Mouse (Mus musculus) induced T-regulatory cell, adult 2 months (primary cell): ENCODE data around the gene Celf5.

ENCODE experiments used
- DNase-seq: peaks from one replicate; pipeline ENCODE4 v3.0.0-alpha.2; 2012; ENCODE audit warnings: low read depth

The Celf5 gene

DNA sequence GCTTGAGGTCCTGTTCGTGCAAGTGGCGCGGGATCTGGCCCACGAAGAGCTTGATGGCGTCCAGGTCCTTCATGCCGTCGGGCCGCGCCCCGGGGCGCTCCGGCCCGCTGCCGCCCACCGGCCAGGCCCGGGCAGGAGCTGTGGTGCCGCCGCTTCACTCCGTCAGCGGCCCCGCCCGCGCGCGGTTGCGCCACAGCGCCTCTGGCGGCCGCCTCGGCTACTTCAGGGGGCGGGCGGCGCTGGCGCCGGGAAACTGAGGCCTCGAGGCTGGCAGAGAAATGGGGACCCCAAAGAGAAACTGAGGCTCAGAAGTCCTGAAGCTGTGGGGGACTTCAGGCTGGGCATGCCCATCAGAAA lies at the start of gene Celf5:
Gene Celf5, minus strand, starts transcription at position 177 of the 357 bp plus-strand sequence.
- peak; percentile 76 for DNase-seq

DNA sequence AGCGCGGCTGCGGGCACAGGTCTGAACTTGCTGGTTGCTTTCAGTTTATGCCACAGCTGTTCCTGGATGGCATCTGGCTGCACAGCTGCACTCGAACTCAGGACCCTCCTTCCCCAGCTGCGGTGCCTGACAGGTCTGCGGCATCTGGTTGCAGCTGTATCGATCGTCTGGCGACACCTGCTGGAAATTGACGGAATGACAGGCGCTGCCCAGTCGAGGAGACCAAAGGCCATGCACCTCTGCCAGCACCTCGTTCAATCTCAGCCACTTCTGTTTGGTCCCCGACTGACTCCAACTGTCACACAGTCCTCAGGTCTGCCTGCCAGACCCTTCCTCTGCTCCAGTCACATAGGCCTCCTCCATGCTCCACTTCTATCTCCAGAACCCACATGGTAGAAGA lies 44.3 kb upstream of the Celf5 start:
- DNase-seq, result peak; percentile 91

DNA sequence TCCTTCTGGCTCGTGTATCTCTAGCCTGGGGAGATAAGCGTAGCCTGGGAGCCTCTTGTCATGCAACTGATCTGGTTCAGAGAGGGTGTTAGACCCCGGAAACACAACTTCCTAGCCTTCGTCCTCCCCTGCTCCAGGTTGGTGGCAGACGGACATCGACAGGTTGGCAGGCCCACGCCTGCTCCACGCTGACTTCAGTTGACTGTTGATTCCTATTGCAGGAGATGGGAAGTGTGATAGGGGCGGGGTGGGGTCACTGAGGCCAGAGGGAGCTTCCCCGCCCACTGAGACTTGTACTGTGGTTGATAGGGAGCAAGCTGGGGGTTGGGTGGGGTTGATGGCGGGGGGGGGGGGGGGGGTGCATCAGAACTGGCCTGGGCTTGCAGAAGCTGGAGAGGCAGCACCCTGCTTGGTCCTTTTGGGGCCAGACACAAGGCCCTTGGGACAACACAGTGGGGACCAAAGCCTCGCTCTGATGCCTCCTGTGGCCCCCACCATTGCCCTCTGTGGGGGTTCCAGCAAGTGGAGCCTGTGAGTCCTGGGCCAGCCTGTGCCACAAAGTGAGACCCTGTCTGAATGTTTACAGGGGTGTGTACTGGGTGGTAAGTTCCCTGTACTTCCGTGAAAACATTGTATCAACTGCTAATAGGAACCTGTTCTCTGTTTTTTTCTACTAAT lies 42.6 kb upstream of the Celf5 start:
- DNase-seq, result peak; percentile 63

DNA sequence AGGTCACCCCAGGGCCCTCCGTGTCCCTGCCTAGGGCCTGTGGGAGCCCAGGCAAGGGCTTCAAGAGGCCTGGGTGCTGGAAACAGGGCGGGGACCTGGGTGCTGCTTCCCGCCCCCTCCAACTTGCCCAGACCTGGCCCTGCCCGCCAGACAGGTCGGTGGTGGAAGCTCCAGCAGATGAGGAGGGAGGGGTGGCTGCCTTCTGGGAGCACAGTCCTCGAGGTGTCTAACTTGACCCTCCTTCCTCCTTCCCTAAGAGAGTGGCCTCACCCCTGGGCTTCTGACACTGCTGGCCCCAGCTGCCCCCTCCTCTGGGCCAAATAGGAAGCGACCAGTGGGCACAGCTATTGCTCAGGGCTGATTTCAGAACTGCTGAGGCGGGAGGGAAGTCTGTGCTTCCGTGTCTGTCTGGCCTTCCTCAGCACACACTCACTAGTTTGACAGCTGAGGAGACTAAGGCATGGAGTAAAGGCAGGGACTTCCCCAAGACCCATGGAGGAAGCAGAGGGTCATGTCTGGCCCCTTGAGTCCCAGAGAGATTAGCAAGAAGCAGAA lies 41.6 kb upstream of the Celf5 start, which contains the start of gene Gna15:
Gene Gna15, minus strand, starts transcription at position 175 of the 555 bp plus-strand sequence.
- DNase-seq, result peak; percentile 73

DNA sequence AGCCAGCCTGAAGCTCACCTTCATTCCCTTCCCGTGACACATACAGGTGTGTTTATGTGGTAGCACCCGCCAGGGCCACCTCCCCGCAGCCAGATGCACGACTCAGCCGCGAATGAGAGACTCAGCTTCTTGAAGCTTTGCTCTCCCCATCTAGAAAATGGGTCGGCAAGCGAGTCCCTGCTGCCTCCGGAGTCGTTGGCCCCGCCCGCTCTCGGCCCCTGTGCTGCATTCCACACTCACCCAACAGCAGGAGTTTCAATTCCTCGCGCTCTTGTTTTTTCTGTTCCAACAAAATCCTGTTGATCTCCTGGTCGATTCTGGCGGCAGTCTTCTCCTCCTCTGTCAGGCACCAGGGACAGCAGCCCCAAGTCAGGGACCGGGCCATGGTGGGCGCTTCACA lies 41.1 kb upstream of the Celf5 start:
- DNase-seq, result peak; percentile 67

DNA sequence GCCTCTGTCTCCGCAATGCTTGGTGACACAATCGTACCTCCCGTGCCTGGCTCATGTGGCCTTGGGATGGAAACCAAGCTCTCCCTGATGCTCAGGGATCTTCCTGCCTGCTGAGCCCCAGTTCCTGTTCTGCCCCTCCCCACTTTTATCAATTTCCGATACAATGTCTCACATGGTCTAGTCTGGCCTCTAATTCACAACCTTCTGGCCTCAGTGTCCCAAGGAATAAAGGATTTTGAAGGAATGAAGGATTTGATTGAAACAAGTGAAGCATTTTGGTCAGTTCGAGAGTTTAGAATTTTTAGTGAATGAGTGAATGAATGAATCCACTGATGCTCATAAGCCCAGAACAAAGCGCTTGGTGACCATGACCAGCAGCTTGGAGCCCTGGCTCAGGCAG lies 40.6 kb upstream of the Celf5 start:
- peak; percentile 26 for DNase-seq

DNA sequence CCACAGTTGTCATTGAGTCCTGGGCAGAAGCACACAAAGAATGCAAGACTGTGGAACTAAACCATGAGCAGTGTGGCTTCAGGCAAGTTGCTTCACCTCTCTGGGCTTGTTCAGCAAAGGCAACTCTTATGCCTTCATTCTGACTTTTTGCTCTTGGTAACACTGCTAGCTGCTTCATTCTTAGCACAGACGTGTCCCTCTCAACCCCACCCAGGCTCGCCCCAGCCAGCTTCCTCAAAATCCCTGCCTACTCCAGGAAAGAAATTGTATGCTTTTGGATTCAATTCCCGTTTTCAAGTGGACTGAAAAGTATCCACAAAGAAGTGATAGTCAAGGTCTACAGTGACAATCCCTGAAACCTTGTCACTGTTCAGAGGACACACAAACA lies 37.5 kb upstream of the Celf5 start:
- no peak for DNase-seq

DNA sequence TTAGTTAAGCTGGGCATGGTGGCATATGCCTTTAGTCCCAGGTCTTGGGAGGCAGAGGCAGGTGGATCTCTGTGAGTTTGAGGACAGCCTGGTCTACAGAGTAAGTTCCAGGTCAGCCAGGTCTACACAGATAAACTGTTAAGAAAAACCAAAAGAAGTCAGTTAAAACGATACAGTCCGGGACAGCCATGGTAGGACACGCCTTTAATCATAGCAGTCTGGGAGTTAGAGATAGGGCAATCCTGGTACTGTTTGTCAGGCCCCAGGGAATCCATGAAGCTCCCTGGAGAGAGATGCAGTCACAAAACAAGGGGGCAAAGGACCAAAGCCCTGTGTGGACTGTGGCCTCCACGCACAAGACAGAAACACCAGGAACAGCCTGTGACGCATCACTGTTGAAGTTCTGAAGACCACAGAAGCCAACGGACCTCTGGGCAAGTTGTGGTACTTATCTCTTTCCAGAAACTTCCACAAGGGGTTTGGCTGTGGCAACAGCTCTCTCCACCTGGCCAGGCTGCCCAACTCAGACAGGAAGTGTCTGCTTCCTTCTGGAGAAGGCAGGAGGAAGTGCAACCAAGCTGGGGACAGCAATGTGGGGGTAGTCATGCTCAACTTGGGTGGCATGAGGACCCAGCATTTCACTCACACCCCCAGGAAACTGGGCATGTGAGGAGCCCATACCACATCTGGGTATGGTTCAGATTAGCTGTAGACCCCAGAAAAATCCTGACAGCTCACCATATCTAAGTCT lies 36.9 kb upstream of the Celf5 start:
- DNase-seq, result peak; percentile 35

DNA sequence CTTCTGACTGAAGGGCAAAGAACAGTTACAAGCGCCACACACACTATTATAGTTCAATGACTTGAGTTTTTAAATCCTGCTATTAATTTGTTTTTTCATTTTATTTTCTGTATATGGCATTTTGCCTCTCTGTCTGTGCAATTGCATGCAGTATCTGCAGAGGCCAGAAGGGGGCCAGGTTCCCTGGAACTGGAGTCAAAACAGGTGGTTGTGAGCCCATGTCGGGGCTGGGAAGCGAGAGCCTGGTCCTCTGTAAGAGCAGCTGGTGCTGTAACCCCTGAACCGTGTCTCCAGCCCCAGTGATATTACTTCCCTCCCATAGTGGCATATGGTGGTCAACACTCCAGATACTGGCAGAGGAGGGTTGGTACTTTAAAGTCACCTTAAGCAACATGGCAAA lies 36.0 kb upstream of the Celf5 start:
- DNase-seq, result peak; percentile 87

DNA sequence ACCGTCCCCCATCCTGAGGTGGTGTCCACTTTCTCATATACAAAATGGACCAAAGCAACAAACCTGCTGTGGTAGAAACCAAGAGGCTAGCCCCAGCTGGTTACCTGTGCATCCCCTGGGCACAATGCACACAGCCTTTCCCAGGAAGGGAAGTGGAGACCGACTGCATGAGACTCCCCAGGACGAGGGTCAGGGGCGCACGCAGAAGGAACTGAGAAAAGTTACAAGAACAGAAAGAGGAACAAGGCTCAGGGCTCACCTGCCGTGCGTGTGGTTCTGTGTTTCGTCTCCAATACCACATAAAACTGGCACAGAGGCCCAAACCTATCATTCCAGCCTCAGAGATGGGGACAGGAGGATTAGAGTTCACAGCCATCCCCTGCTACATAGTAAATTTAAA lies 34.7 kb upstream of the Celf5 start:
- no peak for DNase-seq

DNA sequence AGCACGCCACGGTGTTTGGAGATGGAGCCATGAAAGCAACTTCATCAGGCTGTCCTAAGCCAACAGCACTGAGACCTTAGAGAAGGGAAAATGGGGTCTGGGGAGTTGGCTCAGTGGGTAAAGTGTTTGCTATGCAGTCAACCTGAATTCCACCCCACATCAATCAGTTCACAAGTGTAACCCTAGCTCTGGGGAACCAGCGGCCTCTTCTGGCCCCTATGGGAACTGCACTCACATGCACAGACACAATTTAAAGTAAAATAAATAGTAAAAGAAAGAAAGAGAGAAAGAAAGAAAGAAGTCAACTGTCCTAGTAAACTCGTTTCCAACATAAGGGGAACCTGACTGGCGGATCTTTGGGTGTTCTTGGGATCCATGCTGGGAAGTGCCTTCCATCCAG lies 31.3 kb upstream of the Celf5 start:
- peak; percentile 56 for DNase-seq

DNA sequence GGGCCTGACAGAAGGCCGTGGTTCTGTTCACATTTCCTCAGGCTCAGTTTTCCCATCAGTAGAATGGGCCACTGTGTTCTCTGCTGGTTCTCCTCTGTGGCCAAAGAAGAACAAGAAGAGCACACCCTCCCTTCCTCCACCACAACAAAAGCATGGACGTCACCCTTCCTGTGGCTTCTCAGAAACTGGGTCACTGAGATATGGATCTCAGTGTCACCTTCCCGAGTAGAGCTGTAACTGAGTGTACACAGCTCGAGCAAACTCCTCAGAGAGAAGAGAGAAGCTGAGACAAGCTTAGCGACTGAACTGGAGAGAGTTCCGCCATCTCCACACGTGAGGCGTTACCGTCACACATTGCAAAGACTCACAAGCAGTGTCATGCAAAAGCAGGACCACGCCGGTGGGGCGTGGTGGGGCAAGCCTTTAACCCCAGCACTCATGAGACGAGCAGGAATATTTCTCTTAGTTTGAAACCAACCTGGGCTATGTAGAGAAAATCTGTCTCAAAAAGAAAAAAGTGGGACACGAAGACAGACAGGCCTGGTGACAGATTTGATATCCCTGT lies 27.8 kb upstream of the Celf5 start:
- DNase-seq, result peak; percentile 93

DNA sequence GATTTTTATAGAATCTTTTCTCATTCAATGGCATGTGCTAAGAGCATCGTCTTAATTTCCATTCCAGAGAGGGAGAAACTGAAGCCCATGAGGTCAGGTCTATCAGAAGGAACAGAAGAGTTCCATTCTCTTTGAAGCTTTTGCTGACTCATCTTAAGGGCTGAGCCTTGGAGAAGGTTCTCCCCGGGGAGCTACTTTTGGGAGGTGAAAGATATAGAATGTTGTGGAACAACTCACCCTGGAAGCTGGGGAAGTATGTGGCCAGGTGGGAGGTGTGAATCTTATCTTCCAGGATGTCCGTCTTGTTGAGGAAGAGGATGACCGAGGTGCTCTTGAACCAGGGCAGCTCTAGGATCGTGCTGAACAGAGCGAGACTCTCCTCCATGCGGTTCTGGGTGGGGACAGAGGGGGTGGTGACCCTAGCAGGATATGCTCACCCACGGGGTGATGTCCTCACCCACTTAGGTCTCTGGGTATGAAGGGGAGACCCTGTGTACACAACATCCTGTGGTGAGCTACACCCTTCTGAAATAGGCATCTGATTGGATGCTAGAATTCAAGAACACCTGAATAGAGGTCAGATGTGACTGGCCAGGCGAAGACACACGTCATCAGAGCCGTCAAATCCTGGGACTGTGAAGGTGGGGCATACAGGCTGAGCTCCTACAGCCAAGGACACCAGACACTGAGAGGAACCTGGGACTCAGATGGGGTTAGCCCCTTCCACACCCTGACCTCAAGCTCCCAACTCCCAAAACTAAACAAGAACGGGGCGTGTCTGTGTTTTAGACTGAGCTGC lies 25.4 kb upstream of the Celf5 start:
- peak; percentile 94 for DNase-seq

DNA sequence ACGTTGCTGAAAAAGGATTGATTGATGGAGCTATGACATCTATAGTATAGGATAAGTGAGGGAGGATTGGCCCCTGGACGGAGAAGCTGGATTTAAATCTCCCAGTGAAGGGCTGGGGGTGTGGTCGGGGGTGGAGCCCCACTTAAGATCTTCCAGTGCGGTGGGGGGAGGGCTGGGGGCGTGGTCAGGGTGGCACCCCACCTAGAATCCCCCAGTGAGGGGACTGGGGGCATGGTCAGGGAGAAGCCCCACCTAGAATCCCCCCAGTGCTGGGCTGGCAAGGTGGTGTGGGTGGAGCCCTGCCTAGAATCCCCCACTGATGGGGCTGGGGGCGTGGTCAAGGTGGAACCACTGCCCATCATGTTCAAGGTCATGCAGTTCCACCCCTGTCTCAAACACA lies 24.6 kb upstream of the Celf5 start:
- peak; percentile 70 for DNase-seq

DNA sequence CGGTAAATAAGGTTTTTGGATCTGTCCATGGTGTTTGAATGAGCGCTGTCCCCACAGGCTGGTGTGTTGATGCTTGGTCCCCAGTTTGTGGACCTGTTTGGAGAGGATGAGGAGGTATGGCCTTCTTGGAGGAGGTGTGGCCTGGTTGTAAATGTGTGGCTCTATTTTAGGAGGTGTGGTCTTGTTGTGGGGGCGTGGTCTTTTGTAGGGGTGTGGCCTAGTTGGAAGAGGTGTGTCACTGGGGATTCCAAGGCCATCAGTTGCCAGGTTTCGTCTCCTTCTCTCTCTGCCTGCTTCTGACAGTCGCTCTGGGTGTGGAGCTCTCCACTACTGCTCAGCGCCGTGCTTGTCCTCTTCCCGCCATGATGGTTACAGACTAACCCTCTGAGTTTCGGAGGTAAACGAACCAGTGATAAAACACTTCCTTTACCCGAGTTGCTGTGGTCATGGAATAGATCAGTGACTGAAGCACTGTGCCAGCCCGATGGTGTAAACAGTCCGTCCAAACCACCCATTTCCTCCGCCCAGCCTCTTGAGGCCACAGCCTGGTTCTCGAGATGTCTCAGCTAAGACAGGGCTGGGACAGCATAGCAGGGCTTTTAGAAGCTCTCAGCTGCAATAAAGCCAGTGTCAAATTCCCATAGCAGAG lies 22.6 kb upstream of the Celf5 start:
- peak; percentile 87 for DNase-seq

DNA sequence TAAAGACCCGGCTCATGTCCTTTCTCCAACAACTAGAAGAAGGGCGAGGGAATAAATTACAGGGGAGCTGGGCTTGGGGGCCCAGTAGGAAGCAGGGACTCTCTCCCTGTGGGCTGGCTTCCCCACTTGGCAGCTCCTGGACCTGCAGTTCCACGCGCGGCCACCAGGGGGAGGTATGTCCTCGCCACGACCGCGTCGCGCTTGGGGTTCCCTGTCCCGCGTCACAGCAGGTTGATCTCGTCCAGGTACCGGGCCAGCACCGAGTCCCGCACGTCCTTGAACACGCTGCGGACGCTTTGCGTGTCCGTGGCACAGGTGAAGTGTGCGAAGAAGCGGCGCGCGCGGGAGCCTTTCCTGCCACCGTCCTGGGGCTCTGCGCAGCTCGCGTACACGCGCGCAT lies 20.1 kb upstream of the Celf5 start:
- peak; percentile 92 for DNase-seq

DNA sequence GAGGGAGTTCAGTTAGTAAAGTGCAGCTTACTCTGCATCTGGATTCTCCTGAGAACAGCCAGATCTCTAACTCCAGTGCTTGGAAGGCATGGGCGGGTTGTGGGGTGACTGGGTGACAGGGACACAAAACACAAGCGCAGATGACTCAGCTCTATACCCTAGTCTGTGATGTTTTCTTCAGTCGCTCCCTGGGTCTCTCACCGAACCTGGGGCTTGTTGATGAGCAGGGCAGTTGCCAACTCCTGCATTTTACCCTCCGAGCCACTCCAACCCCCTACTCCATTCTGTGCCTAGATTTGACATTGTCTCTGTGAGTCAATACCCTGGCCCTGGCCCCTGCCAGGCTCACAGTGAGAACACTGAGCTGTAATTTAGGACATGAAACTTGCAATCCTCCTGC lies 19.4 kb upstream of the Celf5 start:
- DNase-seq, result peak; percentile 14

DNA sequence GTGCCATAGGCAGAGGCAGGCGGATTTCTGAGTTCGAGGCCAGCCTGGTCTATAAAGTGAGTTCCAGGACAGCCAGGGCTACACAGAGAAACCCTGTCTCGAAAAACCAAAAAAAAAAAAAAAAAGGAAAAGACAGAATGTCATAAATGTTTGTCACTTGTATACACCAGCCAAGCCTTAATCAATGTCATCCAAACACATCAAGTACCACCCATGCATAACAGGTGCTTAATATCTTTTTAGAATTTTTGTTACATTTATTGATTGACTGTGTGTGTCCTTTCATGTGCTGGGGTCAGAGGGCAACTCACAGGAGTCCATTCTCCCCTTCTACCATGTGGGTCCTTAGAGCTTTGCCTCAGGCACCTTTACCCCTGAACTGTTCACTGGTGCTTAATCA lies 17.5 kb upstream of the Celf5 start, which contains the start of gene S1pr4:
Gene S1pr4, minus strand, starts transcription at position 101 of the 400 bp plus-strand sequence.
- peak; percentile 39 for DNase-seq

DNA sequence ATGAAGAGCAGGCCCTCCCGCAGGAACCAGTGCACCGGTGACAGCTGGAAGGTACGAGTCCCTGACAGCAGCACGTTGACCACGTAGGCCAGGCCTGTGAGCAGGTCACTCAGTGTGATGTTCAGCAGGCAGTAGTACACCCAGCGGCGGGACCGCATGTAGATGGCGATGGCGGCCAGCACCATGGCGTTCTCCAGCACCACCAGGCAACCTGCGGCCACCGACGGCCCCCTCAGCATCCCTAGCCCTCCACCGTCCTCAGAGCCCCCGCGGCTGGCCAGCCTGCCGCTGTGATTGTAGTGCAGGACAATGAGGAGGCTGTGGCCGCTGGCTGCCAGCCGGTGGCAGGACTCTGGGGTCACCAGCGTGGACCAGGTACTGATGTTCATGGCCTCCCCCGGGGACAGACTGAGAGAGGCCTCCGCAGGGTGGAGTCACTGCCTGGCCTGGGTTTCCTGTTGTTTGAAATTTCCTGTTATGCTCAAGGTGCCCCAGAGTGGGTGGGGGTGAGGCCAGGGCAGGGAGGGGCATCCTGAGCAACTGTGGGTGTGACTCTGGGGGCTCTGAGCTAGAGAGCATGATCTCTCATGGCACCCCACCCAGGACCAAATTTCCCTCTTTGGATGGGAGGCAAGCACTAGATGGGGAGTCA lies 16.9 kb upstream of the Celf5 start:
- DNase-seq, result peak; percentile 90

DNA sequence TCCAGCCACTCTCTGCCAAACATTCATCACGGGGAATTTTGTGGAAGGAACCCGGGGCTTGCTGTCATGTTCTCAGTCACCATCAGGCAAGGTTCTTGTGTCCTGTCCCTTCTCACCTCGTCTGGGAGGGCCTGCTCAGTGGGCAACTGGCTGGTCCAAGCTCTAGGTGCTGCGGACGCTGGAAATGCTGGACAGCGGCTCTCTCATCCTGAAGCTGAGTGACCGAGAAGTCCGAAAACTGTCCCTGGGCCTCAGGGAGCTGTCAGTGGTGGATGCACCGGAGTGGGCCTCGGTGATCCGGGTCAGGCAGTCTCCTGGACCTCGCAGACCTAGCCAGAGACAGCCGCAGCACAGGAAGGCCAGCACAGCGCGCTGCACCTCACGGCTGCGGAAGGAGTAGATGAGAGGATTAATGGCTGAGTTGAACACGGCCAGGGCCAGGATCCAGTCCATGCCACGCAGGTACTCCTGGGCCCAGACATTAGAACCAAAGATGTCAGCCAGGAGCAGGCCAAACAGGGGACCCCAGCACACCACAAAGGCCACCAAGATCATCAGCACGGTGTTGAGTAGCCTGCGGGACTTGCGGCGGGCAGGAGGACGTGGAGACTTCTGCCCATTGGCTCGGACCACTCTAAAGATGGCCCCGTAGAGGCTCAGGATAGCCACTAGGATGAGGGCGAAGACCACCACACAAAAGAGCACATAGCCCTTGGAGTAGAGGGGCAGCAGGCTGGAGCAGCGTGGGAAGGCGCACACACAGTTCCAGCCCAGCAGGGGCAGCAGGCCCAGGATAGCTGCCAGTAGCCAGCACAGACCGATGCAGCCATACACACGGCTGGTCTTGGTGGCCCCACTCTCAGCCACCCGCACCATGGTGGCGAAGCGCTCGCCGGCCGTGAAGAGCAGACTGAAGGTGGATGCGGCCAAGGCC lies 16.1 kb upstream of the Celf5 start:
- DNase-seq, result peak; percentile 60
